Mouse (Mus musculus) olfactory bulb, adult 2 months (tissue): Measurements from ENCODE around the gene Pfn1. TPM values are rescaled to one million over a fixed set of nuclear protein-coding genes. Genes with fewer than 3 reads are reported as not detected.

Experiments used
- H3K27ac ChIP-seq: fragments of 200-500 bp; 2 replicates; pipeline ENCODE4 v1.5.1; 2012; ENCODE audit warnings: low read depth, low read length; ENCODE audit not compliant: insufficient read depth
- H3K4me1 ChIP-seq: fragments of 200-500 bp; 2 replicates; pipeline ENCODE4 v1.6.1; 2012; ENCODE audit warnings: low read length; ENCODE audit not compliant: control insufficient read depth, insufficient read depth
- H3K4me3 ChIP-seq: fragments of 200-500 bp; 2 replicates; pipeline ENCODE4 v1.5.1; 2012; ENCODE audit warnings: mild to moderate bottlenecking, low read depth, low read length, moderate library complexity; ENCODE audit not compliant: insufficient read depth
- CTCF ChIP-seq: fragments of 200-500 bp; IDR thresholded peaks from 2 replicates; pipeline ENCODE4 v1.5.1; 2012; ENCODE audit warnings: low read depth, mild to moderate bottlenecking, low read length, moderate library complexity; ENCODE audit not compliant: insufficient read depth
- POLR2A ChIP-seq: fragments of 200-500 bp; IDR thresholded peaks from 2 replicates; pipeline ENCODE4 v1.6.1; 2012; ENCODE audit warnings: mild to moderate bottlenecking, low read depth, low read length, moderate library complexity; ENCODE audit not compliant: insufficient read depth
- WGBS: fragments of 180-500 bp; shearing (Covaris S2); methylation state at CpG from one replicate; pipeline ENCODE4 v1.1.7; 2018; 5-methylcytosine and 5-hydroxymethylcytosine counted together
- polyA plus RNA-seq: library from polyadenylated mRNA; stranded (reverse); fragments of >200 nt; gene quantifications from 2 replicates; pipeline ENCODE4 v1.2.4, GENCODE M21; 2012; ENCODE audit warnings: low replicate concordance; ENCODE audit not compliant: missing spikeins, insufficient read depth, insufficient read length

The Pfn1 gene
- polyA plus RNA-seq, 1 experiment = 496 TPM

DNA sequence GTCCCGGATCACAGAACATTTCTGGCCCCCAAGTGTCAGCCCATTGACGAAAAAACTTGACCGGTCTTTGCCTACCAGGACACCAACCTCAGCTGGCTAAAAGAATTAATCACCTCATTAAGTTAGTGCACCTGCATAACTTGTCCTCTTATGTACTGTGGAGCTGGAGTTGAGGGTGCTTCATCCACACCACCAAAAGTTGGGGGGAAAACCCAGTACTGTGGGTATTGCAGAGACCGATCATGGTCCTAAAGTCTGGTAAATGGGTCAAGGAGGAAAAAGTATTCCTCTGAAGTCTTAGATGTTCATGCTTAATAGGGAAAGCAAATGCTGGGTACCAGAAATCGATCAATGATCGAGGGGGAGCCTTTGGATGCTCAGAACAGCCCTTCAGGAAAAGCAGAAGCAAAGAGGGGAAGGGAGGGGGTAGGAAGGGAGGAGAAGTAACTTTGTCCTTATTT is 1.5 kb downstream of the Pfn1 start:
- Histone ChIP-seq H3K4me3 (peak overlapping the region; percentile 78), H3K27ac (no peak overlapping the region), H3K4me1 (peaks cover 24% of the 10 kb centered on the region)
- 48% methylated on average over 6 of the region's 6 CpGs for WGBS
- TF ChIP-seq CTCF (no peak), POLR2A (no peak)

GRCm38 (mm10) chr11:70652029-70652883 is 2.2 kb downstream of the Pfn1 start:
- peaks cover 24% of the 10 kb centered on the region for H3K4me1 ChIP-seq
- TF ChIP-seq POLR2A (no peak), CTCF (no peak)
- 50% methylated on average over 12 of the region's 12 CpGs for WGBS
- no peak overlapping the region for H3K4me3 ChIP-seq
- H3K27ac ChIP-seq = no peak overlapping the region

- WGBS = 20% methylated on average over 2 of the region's 2 CpGs
- H3K27ac ChIP-seq = no peak overlapping the region
- no peak for TF ChIP-seq CTCF
- no peak for TF ChIP-seq POLR2A
- peaks cover 21% of the 10 kb centered on the region for H3K4me1 ChIP-seq
- no peak overlapping the region for H3K4me3 ChIP-seq
These were observed 3.1 kb downstream of the Pfn1 start for GRCm38 (mm10) chr11:70651391-70651790.

DNA sequence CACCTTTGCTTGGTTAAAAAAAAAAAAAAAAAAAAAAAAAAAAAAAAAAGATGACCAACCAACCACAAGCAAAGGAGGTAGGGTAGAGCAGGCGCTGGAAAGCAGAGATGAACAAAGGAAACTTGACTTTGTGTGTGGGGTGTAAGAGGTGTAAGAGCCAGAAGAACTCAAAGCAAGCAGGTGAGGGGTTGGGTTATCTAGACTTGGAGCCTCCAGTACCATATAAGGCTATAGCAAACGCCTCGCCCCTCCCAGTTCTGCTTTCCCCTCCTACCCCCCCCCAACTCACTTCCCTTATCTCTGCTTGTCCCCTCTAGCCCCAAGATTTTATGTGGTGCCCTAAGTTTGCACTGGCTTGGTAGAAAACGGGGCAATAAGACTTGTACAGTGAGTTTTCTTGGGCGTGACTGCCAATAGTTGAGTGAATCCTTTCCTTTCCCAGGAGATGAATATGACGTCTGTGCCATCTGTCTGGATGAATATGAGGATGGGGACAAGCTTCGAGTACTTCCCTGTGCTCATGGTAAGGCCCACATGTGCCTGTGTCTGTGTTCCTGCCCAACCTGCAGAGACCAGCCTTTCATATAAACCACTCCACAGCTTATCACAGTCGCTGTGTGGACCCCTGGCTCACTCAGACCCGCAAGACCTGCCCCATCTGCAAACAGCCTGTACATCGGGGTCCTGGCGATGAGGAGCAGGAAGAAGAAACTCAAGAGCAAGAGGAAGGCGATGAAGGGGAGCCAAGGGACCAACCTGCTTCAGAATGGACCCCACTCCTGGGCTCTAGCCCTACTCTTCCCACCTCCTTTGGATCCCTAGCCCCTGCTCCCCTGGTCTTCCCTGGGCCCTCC is 3.9 kb downstream of the Pfn1 start:
- H3K4me1 ChIP-seq = peaks cover 19% of the 10 kb centered on the region
- no peak overlapping the region for H3K27ac ChIP-seq
- TF ChIP-seq POLR2A (no peak), CTCF (no peak)
- 73% methylated on average over 12 of the region's 12 CpGs for WGBS
- H3K4me3 ChIP-seq = no peak overlapping the region

DNA sequence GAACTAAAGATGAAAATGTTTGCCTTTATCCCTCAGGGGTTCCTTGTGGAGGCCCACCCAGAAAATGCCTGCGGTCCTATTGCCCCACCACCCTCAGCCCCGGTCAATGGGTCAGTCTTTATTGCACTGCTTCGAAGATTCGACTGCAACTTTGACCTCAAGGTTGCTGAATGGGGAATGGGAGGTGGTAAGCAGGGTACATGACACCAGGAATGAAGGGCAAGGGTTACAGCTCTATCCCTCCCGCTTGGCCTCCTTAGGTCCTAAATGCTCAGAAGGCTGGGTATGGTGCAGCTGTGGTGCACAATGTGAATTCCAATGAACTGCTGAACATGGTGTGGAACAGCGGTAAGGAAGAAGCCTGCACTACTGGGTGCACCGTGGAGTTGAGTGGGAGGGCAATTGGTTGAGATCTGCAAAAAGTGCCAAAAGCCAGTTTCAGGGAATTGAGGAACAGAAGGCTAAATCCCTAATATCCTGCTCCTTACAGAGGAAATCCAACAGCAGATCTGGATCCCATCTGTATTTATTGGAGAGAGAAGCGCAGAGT is 5.2 kb downstream of the Pfn1 start:
- no peak for TF ChIP-seq CTCF
- H3K27ac ChIP-seq = no peak overlapping the region
- 78% methylated on average over 8 of the region's 8 CpGs for WGBS
- H3K4me1 ChIP-seq = peaks cover 22% of the 10 kb centered on the region
- no peak overlapping the region for H3K4me3 ChIP-seq

DNA sequence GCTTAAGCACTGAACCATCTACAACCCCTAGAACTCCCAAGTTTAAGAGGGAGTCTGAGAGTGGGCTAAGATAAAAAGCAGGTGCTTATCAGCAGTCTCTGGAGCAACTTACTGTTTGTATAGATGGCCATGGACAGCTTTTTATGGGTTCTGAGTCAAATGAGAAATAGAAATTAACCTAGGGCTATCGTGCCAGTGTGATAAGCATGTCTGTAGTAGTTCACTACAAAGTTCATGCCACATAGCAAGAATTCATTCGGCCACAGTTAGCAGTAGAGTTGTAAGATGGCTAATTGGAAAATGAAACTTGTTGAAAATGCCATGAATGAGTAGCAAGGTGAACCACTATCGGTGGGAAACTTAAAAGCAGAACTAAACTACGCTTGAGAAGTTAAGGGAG is 5.9 kb downstream of the Pfn1 start:
- Histone ChIP-seq H3K4me1 (peaks cover 22% of the 10 kb centered on the region), H3K27ac (no peak overlapping the region), H3K4me3 (no peak overlapping the region)
- TF ChIP-seq CTCF = no peak
- TF ChIP-seq POLR2A = no peak
- 82% methylated on average over 4 of the region's 4 CpGs for WGBS

GRCm38 (mm10) chr11:70647716-70648420 is 6.6 kb downstream of the Pfn1 start:
- Histone ChIP-seq H3K4me1 (peaks cover 22% of the 10 kb centered on the region), H3K4me3 (peak overlapping the region; percentile 87), H3K27ac (peak overlapping the region; percentile 93)
- 4% methylated on average over 28 of the region's 28 CpGs for WGBS
- TF ChIP-seq POLR2A (no peak), CTCF (no peak)
